Mouse (Mus musculus): ENCODE data around the gene Lnx1.

Gene Lnx1

DNA sequence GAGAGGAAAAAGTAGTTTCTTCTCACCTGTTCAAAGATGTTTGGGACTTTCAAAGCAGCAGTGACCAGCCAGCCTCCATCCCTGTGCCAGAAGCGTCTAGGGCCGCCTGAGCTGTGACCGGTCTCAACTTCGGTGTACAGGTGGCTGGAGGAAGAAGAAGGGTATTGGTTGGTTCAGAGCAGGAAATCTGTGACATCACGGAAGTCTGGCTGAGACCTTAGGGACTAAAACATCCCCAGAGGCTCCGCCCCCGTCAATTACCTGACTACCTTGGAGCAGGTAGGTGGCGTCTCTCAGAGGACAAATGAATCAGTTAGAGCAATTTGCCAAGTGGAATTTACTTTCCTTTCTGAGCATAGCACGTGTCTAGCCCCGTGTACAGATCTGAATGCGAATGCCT lies at the start of gene Lnx1:
Gene Lnx1, minus strand, starts transcription at position 147 of the 400 bp plus-strand sequence.
- no peak for DNase-seq (ENCODE audit: low read depth, low spot score)

DNA sequence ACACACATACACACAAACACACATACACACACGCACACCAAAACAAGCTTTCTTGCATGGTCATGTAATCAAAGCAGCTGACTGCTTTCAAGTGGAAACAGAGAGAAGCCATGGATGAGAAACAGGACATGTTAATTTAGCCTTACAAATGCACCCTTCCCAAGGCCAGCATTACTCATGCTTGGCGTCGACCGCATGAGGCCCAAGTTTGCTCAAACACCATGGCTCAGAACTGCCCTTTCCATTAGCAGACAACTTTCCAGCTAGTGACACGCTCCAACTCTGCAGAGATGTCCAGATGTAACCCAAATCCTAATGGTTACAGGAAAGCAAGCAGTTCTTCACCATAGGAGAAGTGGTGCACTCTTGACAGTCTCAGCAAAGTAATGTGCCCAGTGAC lies 47.8 kb upstream of the Lnx1 start:
- DNase-seq (ENCODE audit: low read depth, low spot score): no peak

- no peak for DNase-seq (ENCODE audit: low read depth, low spot score)
Measured at GRCm38 (mm10) chr5:74747476-74747875, 44.8 kb upstream of the Lnx1 start.

DNA sequence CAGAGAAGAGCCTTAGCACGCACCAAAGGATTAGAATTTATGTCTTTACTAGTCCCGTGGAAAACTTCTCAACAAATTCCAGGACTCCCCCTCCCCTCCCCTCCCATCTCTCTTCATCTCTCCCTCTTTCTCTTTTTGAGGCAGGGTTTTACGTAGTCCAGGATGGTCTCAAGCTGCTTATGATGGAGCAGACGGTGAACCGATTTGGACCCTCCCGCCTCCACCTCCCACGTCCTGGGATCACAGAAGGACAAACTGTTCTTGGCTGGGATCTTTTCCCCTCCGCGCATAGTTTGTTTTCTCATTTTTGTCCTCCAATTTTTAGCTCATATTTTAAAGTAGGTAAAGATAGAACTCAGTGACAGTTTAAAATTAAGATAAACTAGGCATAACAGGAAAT lies 38.2 kb upstream of the Lnx1 start:
- no peak for DNase-seq (ENCODE audit: low read depth, low spot score)

GRCm38 (mm10) chr5:74739435-74739834 lies 36.7 kb upstream of the Lnx1 start:
- no peak for DNase-seq (ENCODE audit: low read depth, low spot score)

GRCm38 (mm10) chr5:74738312-74738711 lies 35.6 kb upstream of the Lnx1 start:
- peak; percentile 20 for DNase-seq (ENCODE audit: low read depth, low spot score)

DNA sequence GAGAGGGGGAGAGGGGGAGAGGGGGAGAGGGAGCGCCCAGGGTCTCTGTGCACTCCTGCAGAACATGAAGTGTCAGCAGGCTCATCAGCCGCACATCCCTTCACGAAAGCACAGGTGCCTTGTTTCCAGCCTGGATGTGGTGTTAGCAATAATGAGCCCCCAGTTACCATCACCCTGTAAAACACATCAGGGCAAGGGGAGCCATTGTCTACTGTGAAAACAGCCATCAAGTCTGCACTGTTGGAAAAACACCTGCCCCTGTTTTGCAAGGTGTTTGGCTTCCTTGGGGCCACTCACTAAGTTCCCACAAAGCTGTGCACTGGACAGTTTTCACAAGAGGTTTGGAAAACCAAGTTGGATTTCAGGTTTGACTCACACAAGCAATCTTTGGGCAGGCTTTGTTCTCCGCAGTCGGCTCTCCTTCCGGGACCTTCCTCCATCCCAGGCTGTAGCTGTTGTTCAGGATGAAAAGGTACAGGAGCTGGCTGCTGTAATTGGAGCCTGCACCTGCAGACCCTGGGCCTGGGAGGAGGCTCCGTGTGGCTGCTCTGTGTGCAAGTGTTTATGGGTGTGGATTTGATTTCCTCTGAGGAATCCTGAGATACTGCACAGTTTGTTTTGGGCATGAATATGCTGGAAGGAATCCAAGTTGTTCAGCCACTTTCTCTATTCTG lies 31.3 kb upstream of the Lnx1 start:
- DNase-seq (ENCODE audit: low read depth, low spot score): no peak

DNA sequence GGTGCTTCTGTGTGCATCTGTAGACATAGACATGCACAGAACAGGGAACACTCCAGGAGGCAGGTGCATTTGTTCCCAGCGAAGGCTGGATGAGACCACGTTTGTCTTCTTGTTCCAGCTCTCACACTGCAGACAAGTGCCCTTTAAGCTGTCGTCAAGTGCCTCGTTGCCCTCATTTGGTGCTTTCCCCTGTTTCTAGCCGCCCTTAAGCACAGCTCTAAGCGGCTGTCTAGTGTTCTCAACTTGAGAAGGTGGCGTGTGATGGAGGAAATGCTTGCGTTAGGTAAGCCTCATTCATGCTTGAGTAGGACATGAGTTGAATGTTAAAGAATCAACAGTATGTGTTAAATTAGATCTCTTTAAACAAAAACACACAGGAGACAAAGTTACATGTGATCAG lies 29.9 kb upstream of the Lnx1 start:
- no peak for DNase-seq (ENCODE audit: low read depth, low spot score)

GRCm38 (mm10) chr5:74730601-74731000 lies 27.9 kb upstream of the Lnx1 start:
- no peak for DNase-seq (ENCODE audit: low read depth, low spot score)

DNA sequence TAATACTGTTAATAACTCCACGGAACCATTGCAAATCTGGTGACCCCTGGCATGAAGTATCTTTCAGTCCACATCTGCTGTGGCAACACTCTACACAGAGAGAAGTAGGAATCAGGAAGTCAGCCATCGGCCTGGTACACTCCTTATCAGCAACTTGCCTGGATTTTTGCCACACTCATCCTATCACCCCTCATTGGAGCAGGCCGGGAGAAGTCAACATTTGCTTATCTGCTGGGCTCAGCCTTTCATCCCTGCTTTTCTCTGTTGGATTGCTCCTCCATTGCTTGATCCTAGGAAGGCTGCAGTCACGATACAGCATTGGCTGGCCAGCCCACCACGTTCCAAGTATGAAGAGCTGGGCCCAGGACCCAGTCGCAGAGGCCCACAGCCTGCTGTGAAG lies 26.9 kb upstream of the Lnx1 start:
- no peak for DNase-seq (ENCODE audit: low read depth, low spot score)

- DNase-seq (ENCODE audit: low read depth, low spot score): no peak
Measured at GRCm38 (mm10) chr5:74728186-74728585, 25.5 kb upstream of the Lnx1 start.

- no peak for DNase-seq (ENCODE audit: low read depth, low spot score)
Measured at GRCm38 (mm10) chr5:74727319-74727718, 24.6 kb upstream of the Lnx1 start.

DNA sequence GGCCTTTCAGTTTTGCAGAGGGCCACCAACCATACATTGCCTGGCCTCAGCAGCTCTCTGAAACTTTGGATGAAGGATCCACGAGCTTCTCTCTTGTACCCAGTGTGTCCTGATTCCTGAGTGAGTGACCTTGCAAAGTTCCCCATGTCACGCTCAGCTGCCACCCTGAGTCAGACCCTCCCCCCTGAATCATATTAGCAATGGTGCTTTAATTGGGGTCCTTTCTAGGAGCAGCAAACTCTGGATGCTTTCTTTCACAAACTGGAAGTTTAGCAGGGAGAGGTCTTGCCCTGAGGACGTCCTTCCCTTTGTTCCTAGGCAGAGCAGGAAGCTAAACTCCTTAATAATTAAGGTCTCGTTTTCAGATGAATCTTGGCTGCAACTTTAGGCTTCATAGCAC lies 22.8 kb upstream of the Lnx1 start:
- DNase-seq (ENCODE audit: low read depth, low spot score): no peak

DNA sequence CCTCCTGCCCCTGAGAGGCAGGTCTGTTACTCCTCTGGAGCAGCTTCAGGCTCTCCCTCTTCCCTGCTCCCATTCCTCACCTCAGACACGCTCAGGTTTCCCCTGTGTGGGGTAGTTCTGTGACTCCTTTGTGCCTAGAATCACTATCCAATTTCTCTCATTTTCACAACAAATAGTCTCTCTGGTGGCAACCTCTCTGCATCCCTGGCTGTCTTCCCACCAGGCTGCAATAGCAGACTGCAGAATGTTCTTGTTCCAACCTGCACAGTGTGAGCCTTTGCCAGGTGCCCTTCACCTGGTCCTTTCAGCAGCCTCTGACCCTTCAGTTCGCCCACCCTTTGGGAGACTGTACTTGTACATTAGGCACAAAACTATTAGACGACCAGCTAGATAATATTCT lies 19.1 kb upstream of the Lnx1 start:
- no peak for DNase-seq (ENCODE audit: low read depth, low spot score)

- DNase-seq (ENCODE audit: low read depth, low spot score): no peak
Measured at GRCm38 (mm10) chr5:74720661-74721060, 17.9 kb upstream of the Lnx1 start.

DNA sequence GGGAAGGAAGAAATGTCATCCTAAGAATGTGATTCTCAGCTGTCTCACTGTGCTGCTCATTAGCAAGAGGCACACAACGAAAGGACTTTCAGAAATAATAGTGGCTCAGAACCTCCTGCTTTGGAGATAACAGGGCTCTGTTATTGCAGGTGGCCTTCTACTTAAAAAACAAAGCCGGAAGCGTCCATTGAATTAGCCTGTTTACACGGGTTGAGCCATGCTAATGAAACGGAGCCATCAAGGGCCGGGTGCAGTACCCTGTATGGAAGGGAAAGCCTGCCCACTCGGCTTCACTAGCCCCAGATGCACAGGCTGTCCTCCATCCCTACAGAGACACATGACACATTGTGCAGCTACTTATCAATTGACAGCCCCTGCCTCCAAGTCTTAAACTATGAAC lies 13.5 kb upstream of the Lnx1 start:
- DNase-seq (ENCODE audit: low read depth, low spot score): no peak

DNA sequence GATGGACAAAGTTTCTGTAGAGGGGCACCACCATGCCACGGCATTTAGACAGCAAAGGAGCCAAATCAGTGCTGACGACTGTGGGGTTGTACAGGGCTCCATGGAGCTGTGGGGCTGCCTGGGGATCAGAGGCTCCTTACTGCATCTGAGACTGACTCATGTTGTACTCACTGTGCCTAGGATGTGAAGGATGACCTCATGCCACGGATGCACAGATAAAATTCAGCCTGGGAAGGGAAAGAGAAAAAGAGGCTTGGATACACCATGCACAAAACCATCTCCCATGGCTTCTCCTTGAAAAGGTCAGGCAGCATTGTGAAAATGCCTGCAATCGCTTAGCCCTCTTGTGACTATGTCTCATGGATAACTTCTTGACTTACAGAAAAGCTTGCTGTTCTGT lies 10.1 kb upstream of the Lnx1 start:
- no peak for DNase-seq (ENCODE audit: low read depth, low spot score)

- DNase-seq (ENCODE audit: low read depth, low spot score): no peak
Measured at GRCm38 (mm10) chr5:74711988-74712387, 9.3 kb upstream of the Lnx1 start.

- no peak for DNase-seq (ENCODE audit: low read depth, low spot score)
Measured at GRCm38 (mm10) chr5:74711056-74711455, 8.3 kb upstream of the Lnx1 start.

DNA sequence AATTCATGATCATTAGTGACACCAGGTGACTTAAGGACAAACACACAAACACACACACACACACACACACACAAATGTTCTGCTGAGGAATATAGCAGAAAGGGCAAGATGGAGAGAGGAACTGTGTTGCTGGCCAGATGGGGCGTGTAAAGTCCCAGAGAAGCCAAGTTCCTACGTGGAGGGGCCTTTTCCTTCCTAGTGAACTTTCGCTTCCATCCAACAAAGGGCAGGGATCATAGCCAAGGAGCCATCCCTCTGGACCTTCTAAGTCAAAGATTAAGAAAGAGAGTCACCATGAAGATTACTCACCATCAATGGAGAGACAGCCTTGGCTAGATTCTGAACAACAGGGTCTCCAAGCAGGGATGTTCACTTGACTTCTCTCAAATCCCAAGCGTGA lies 7.5 kb upstream of the Lnx1 start:
- DNase-seq (ENCODE audit: low read depth, low spot score): no peak

GRCm38 (mm10) chr5:74704460-74704790 lies 1.7 kb upstream of the Lnx1 start:
- peak; percentile 80 for DNase-seq (ENCODE audit: low read depth, low spot score)

DNA sequence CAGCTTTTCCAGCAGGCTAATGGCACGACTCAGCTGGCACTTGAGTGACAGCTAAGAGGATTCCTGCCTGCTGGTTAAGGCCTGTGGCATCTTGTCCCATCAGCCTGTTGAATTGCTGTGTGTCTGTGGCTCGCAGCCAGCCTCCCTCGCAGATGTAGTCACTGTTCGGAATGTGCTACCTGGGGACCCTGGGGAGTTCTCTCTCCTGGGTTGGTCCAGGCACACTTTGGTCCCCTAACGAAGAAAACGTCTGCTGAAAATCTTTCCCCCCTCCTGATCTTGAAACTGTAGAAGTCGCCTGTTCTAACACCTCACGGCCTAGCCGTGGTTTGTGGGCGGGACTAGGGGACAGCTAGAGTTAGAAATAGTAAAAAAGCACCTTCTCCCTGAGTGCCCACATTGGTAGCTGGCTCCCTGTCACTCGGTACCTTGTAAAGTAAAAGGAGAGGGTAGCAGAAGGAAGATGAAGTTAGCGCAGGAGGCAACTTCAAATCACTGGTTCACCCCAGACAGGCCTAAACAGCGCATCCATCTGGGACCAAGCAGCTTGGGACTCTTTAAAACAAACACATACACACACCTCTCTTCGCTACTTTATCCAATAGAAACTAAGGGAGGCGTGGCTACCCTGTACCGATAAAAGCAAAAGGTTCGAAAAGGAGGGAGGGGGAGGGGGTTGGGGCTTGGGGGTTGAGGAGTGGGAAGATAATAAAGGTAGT lies 1.2 kb upstream of the Lnx1 start:
- DNase-seq (ENCODE audit: low read depth, low spot score): no peak

- no peak for DNase-seq (ENCODE audit: low read depth, low spot score)
Measured at GRCm38 (mm10) chr5:74700918-74701317, 1.8 kb downstream of the Lnx1 start.

DNA sequence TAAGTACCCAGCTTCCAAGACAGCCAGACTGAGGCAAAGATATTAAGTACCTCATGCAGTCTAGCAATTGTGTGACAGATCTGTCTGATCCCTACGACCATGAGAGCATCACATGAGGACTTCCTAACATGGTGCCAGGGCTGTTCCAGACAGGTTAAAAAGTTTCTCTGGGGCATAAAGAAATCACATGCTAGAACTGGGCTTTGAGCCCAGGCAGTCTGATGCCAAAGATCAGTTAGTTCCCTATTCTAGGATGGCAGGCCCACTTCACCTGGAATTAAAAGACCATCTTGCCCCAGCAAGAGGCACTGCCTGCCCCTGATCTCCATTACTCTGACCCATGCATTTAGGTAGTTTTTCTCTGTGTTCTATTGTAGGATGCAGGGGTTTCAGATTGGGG lies 3.0 kb downstream of the Lnx1 start:
- no peak for DNase-seq (ENCODE audit: low read depth, low spot score)

Measured in WW6 (cell line).